Mouse (Mus musculus): Measurements from ENCODE around the gene Ankrd23. TPM values are rescaled to one million over a fixed set of nuclear protein-coding genes. Genes with fewer than 3 reads are reported as not detected.

Ankrd23 gene
- total RNA-seq, 2 experiments from 2014 or later = 10.3 to 10.6 TPM

DNA sequence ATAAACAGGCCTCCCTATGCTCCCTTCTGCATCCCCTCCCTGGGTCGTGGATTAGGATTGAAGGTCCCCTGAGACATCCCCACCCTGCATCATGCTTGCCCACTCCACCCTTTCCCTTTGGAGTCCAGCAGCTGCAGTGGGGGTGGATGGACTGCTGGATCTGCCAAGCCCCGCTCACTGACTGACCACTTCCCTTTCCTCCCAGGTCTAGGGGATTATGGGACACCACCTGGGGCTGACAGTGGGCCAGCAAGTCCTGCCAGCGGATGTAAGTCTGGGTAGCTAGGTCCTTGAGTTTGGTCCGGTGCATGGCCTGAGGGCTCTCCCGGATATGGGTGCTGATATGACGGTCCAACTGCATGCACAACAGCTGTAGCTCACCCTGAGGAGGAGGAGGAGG, 27.4 kb upstream of the Ankrd23 start:
- no peak for DNase-seq (ENCODE audit: low spot score in 2 of 2)

GRCm38 (mm10) chr1:36563632-36564031, 26.9 kb upstream of the Ankrd23 start:
- no peak for DNase-seq (ENCODE audit: low spot score in 2 of 2)

GRCm38 (mm10) chr1:36563197-36563596, 26.5 kb upstream of the Ankrd23 start:
- DNase-seq (ENCODE audit: low spot score in 2 of 2) = no peak

DNA sequence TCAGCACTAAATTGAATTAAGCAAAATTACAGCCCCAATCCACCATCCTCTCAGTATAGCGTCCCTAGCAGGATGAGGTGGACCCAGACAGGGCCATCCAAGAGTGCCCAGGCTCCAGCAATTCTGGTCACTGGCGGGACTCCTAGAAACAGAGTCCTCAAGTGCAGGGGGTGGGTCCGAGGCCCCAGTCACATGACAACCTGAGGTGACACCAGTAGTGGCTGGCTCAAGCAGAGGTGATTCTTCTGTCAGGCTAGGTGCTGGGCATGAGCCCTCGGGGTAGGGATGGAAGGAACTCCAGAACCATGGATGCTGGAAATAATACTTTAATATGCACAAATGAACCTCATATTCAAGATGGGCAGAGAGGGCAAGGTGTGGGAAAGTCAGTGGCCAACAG, 25.7 kb upstream of the Ankrd23 start:
- no peak for DNase-seq (ENCODE audit: low spot score in 2 of 2)

DNA sequence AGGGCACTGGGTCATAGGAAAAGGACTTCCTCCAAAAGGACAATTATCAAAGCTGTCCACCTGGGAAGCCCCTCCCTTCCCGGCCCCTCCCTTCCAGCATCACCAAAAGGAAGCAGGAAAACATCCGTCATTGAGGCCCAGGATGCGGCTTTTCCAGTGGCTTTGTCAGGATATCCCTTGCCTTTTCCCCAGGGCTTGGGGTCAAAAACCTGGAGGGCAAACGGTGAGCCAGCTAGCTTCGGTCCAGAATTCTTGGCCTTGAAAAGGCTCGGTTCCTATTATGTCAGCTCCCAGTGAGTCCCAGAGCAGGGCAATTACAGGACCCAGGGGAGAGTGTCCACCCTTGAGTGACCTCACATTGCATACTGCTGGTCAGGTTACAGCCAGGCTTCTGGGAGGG, 24.2 kb upstream of the Ankrd23 start:
- DNase-seq (ENCODE audit: low spot score in 2 of 2) = no peak

- DNase-seq (ENCODE audit: low spot score in 2 of 2) = no peak
Measured at GRCm38 (mm10) chr1:36559888-36560287, 23.2 kb upstream of the Ankrd23 start.

DNA sequence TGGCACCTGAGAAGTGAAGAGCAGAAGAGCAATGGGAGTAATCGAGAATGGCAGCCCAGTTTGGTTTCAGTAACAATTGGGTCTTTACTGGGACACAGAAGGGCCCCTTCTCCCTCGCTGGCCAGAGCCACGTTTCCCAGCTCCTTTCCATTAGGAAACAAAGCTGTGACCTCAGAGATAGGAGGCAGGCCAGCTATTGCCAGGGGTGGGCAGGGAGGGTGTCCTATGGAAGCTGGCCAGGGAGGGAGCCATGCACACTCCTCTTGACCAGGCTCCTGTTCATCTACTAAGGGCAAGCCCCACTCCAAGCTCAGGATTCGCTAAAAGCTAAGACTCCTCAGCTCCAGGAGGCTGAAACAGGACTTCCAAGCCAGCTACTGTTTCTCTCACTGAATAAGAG, 22.6 kb upstream of the Ankrd23 start:
- no peak for DNase-seq (ENCODE audit: low spot score in 2 of 2)

GRCm38 (mm10) chr1:36558031-36558993, 21.6 kb upstream of the Ankrd23 start, which contains the start of gene Sema4c:
Gene Sema4c (minus strand): TSS chr1:36558349.
- DNase-seq (ENCODE audit: low spot score in 2 of 2) = peak; percentile 76

DNA sequence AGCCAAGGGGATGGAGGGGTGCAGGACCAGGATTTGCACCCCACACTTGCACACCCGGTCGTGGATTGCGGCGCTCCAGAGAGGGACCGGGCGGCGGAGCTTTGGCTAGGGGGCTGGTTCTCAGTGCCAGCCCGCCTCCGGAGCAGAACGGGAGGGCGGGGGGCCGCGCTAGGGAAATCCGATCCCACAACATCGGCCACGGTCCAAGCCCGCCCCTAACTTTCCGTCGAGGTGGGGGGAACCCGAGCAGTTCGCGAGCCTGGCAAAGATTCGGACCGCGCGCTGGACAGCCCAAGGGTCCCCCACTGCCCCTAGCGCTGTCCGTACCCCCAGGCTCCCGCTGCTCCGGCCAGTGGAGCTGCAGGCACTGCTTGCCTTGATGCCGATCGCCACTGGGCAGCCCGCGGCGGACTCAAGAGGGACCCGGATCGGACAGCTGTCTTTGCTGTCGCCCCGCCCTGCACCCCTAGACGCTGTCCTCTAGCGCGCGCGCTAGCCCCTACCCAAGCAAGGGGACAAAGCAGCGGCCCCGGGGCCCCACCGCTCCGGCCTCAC, 20.9 kb upstream of the Ankrd23 start:
- peak; percentile 70 to 74 for DNase-seq (ENCODE audit: low spot score in 2 of 2)

- DNase-seq (ENCODE audit: low spot score in 2 of 2) = peak; percentile 92 to 93
Measured at GRCm38 (mm10) chr1:36556553-36557456, 20.1 kb upstream of the Ankrd23 start.

GRCm38 (mm10) chr1:36555798-36556395, 19.2 kb upstream of the Ankrd23 start:
- no peak for DNase-seq (ENCODE audit: low spot score in 2 of 2)

- no peak for DNase-seq (ENCODE audit: low spot score in 2 of 2)
Measured at GRCm38 (mm10) chr1:36554633-36555399, 18.1 kb upstream of the Ankrd23 start.

DNA sequence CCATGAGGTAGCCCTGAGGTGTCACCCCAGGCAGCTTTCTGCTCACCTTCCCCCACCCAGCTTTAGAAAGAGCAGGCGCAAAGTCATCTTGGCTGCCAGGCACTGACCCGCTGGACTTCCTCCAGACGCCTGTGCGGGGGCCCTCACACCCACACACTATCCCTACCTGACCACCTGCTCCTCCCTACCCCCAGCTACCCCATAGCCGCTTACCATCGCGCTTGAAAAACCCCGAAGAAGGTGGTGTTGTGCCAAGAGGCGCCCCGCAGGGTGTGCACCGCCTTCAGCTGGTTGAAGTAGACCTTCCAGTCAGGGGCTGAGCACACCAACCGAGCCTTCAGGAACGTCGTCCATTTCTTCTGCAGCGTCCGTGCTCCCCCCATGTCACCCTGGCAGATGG, 15.8 kb upstream of the Ankrd23 start:
- no peak for DNase-seq (ENCODE audit: low spot score in 2 of 2)

- no peak for DNase-seq (ENCODE audit: low spot score in 2 of 2)
Measured at GRCm38 (mm10) chr1:36551904-36552303, 15.2 kb upstream of the Ankrd23 start.

DNA sequence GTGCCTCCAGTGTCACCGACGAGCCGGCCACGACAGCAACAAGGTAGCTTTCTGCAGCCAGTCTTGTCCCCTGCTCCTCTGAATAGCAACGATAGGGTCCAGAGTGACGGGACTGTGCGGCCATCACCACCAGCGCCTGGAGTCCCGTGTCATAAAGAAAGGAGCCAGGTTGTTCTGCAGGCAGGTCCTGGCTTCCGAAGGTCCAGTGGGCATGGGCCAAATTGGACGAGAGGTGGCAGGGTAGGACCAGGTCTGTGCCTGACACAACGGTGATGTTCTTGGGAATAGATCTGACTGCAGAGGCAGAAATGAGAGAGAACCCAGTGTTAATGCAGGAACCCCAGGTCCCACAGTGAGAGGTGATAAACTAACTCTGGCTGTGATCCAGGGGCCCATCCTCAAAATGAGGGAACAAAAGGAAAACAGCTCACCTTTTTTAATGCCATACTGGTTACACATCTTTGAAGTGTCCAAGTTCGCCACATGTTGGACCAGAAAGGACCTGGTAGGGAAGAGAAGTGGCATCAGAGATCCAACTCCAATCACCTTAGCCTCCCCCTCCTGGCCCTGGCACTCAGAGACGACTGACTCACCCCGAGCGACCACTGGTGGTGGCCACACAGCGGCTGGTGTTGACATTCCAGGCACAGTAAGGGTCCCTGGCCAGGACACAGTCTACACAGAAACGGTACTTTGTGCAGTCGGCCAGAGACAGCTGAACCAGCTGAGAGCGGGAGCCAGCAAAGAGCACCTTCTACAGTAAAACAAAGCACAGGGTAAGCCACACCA, 13.6 kb upstream of the Ankrd23 start:
- DNase-seq (ENCODE audit: low spot score in 2 of 2) = no peak

DNA sequence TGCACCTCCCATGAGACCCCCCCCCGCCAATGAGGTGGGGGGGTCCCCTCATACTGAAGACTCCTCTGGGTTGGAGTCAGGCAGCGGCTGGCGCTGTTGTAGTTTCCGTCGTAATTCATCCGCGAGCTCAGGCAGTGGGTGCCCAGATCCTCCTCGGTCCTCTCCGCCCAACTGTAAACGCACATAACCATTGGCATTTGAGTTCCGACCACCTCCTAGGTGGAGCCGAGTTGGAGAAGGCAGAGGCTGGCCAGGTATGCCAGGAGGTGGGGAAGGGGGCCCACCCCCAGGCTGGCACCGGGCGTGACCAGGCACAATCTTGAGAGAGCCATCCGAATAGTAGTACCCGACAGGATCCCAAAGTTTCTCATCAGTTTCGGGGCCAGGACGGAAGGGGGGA, 12.8 kb upstream of the Ankrd23 start:
- DNase-seq (ENCODE audit: low spot score in 2 of 2) = no peak

DNA sequence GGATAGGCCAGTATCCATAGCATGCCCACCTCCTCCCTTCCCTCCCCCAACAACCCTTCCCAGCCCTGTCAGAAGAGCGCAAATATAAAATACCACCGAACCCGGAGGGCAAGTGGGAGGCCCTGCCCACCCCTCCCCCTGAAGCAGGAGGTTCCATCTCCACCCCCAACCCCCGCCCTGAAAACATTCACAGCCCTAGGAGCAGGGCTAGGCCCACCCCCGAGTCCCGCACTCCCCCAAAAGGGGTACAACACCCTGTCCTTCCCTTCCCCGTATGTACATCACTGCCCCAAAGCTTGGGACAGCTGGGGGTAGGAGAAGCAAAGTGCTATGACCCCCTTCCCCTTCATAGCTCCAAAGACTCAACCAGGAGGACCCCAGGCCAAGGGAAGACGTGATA, 12.1 kb upstream of the Ankrd23 start:
- no peak for DNase-seq (ENCODE audit: low spot score in 2 of 2)

- DNase-seq (ENCODE audit: low spot score in 2 of 2) = peak in 1 of 2 experiments; percentile 51
Measured at GRCm38 (mm10) chr1:36547981-36548598, 11.4 kb upstream of the Ankrd23 start.

DNA sequence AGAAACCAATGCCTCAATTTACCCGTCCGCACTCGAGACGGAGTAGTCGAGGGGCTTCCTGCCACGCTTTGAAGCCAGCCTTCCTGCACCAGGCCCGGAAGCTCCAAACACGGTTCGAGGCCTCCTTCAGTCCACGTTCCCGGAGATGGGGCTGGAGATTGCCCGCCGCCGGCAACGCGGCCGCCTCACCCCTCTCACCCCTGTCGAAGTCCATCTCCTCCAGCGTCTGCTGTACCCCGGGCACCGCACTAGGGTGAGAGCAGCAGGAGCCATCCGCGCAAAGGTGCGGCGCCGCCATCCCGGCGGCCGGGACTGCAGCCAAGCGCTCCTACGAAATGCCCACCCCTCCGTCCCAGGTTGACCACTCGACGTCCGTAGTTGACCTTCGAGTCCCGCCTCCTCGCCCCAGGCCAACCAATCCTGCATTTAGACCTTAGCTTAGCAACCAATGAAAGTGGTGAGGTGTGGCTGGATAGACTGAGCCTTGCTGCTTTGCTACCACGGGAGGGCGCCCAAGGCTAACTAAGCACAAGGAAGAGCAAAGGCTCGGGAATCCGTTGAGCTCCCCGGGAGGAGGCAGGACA, 10.3 kb upstream of the Ankrd23 start, which contains the start of gene Ankrd39:
Gene Ankrd39, minus strand, starts transcription at position 558 of the 584 bp plus-strand sequence.
- peak; percentile 91 to 93 for DNase-seq (ENCODE audit: low spot score in 2 of 2)
